In the genomic region with DNA sequence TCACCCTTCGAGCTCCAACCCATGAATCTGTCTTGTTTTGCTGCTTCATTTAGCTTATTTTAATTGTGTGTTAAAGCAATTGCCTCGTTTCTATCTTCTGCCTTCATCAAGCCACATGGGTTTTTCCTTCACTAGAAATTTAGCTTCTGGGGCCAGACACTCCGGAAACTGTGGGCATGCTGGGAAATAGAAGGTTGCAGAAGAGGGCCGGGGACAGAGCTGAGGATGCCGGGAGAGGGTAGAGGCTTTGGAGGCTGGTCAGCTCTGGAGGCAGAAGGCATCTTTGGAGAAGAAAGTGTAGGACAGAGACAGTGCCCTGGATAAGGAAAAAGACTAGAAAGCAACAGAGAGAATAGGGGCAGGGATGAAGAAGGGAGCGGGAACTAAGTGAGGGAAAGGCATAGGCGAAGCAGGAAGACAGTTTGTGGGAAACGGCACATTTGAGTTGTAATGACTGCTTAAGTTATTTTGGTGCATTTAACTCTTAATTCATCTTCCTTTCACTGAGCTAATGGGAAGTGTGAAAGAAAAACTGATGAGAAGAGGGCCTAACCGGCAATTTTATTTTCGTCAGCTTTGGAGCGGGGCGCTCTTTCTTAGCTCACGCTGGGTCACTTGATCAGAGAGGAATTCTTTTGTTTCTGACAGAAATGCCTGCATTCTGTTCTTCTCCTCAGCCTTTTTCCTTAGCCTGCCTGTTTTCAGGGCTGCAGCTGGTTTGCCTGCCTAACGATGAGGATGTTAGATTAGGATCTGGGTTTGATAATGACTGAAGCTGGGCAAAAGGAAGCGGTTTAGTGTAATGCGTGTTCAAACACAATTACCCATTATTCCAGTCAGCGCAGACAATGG, we compare ENCODE assay signal across 14 mouse cellular contexts. TPM values are rescaled to one million over a fixed set of nuclear protein-coding genes. Genes with fewer than 3 reads are reported as not detected.
DNase-seq lines count a peak whose midpoint lies in the region; ATAC-seq and TF ChIP-seq lines count a peak whose summit lies in the region.
"Had no signal": no experiment of that assay in that cellular context is flagged by ENCODE, and none has a peak within 500 bp of the region (broad histone marks: within the 10 kb centered on the region; RNA-seq: fewer than 3 reads in every experiment).

No protein-coding gene starts in this region.

- H3K4me1 ChIP-seq in embryonic facial prominence, embryonic 11.5 days (ENCODE audit: control insufficient read depth, insufficient read depth, low read length), result no peaks in the 10 kb centered on the region
- no peaks in the 10 kb centered on the region for H3K4me1 ChIP-seq in hindbrain, embryonic 11.5 days (replicated peaks; ENCODE audit: control insufficient read depth, insufficient read depth, low read length)
- H3K4me1 ChIP-seq in liver, postnatal 0 days (ENCODE audit: insufficient read depth), result no peaks in the 10 kb centered on the region
- H3K4me1 ChIP-seq: heart, embryonic 12.5 days; liver, embryonic 15.5 days had no signal

- H3K4me2 ChIP-seq in embryonic facial prominence, embryonic 11.5 days (ENCODE audit: low read depth, low read length), result no peak overlapping the region
- no peak overlapping the region for H3K4me2 ChIP-seq in hindbrain, embryonic 11.5 days (replicated peaks; ENCODE audit: low read depth, low read length)
- no peak overlapping the region for H3K4me2 ChIP-seq in liver, postnatal 0 days (ENCODE audit: low read depth, low read length)
- H3K4me2 ChIP-seq: heart, embryonic 12.5 days; liver, embryonic 15.5 days had no signal

- TF ChIP-seq POLR2A in brain, embryonic 14.5 days (IDR thresholded peaks at IDR 0.05; ENCODE audit: borderline replicate concordance, extremely low read depth, insufficient read depth, insufficient read length, poor library complexity, severe bottlenecking), result no peak

- no peaks in the 10 kb centered on the region for H3K36me3 ChIP-seq in embryonic facial prominence, embryonic 11.5 days (replicated peaks; ENCODE audit: control insufficient read depth, insufficient read depth, low read depth, low read length)
- H3K36me3 ChIP-seq in hindbrain, embryonic 11.5 days (ENCODE audit: control insufficient read depth, insufficient read depth, low read length), result no peaks in the 10 kb centered on the region
- no peaks in the 10 kb centered on the region for H3K36me3 ChIP-seq in liver, postnatal 0 days (replicated peaks; ENCODE audit: insufficient read depth, low read length)
- H3K36me3 ChIP-seq: heart, embryonic 12.5 days; liver, embryonic 15.5 days had no signal

- TF ChIP-seq CTCF in brain, embryonic 14.5 days (IDR thresholded peaks at IDR 0.05; ENCODE audit: borderline replicate concordance, extremely low read depth, insufficient read depth, insufficient read length), result no peak
- no peak for TF ChIP-seq CTCF in liver, postnatal 0 days (IDR thresholded peaks at IDR 0.05; ENCODE audit: low read depth)

- H3K27ac ChIP-seq in embryonic facial prominence, embryonic 11.5 days (replicated peaks; ENCODE audit: low read depth, low read length), result no peak overlapping the region
- H3K27ac ChIP-seq in hindbrain, embryonic 11.5 days (ENCODE audit: low read depth, low read length), result no peak overlapping the region
- H3K27ac ChIP-seq in liver, postnatal 0 days (ENCODE audit: low read depth), result no peak overlapping the region
- H3K27ac ChIP-seq: liver, embryonic 15.5 days had no signal

- WGBS in embryonic facial prominence, embryonic 11.5 days, result 33% methylated on average over 17 of the region's 17 CpGs
- WGBS in hindbrain, embryonic 11.5 days, result 35% methylated on average over 17 of the region's 17 CpGs
- 40% methylated on average over 17 of the region's 17 CpGs for WGBS in liver, postnatal 0 days (ENCODE audit: insufficient replicate concordance)

- no peaks in the 10 kb centered on the region for H3K9me3 ChIP-seq in embryonic facial prominence, embryonic 11.5 days (replicated peaks; ENCODE audit: control insufficient read depth, low read length)
- no peaks in the 10 kb centered on the region for H3K9me3 ChIP-seq in hindbrain, embryonic 11.5 days (ENCODE audit: control insufficient read depth, low read length)
- no peaks in the 10 kb centered on the region for H3K9me3 ChIP-seq in liver, postnatal 0 days (ENCODE audit: low read length)
- H3K9me3 ChIP-seq: heart, embryonic 12.5 days; liver, embryonic 15.5 days had no signal

- H3K27me3 ChIP-seq in embryonic facial prominence, embryonic 11.5 days (ENCODE audit: control insufficient read depth, insufficient read depth, low read length), result no peaks in the 10 kb centered on the region
- no peaks in the 10 kb centered on the region for H3K27me3 ChIP-seq in hindbrain, embryonic 11.5 days (ENCODE audit: control insufficient read depth, insufficient read depth, low read length)
- no peaks in the 10 kb centered on the region for H3K27me3 ChIP-seq in liver, postnatal 0 days (ENCODE audit: insufficient read depth, low read length)
- H3K27me3 ChIP-seq: liver, embryonic 15.5 days had no signal

- H3K9ac ChIP-seq in embryonic facial prominence, embryonic 11.5 days (replicated peaks; ENCODE audit: low read length), result no peak overlapping the region
- H3K9ac ChIP-seq in hindbrain, embryonic 11.5 days (ENCODE audit: low read depth, low read length), result 0 out of 2 replicates have a peak overlapping the region, but pooled peaks have one; percentile 8
- H3K9ac ChIP-seq in liver, postnatal 0 days (replicated peaks), result no peak overlapping the region
- H3K9ac ChIP-seq: heart, embryonic 12.5 days; liver, embryonic 15.5 days had no signal

- no peak overlapping the region for H3K4me3 ChIP-seq in embryonic facial prominence, embryonic 11.5 days (ENCODE audit: low read depth, low read length)
- H3K4me3 ChIP-seq in hindbrain, embryonic 11.5 days (ENCODE audit: low read depth, low read length), result no peak overlapping the region
- no peak overlapping the region for H3K4me3 ChIP-seq in liver, postnatal 0 days (ENCODE audit: low read depth, low read length)
- H3K4me3 ChIP-seq: heart, embryonic 12.5 days; liver, embryonic 15.5 days had no signal

- no peak for ATAC-seq in embryonic facial prominence, embryonic 11.5 days (replicated peaks; ENCODE audit: insufficient number of reproducible peaks, low FRiP score, low TSS enrichment, low read depth)
- peak; percentile 44 for ATAC-seq in hindbrain, embryonic 11.5 days (ENCODE audit: low FRiP score)
- ATAC-seq in liver, postnatal 0 days, result no peak

- TF ChIP-seq EP300 in liver, postnatal 0 days (IDR thresholded peaks at IDR 0.05; ENCODE audit: low read depth), result no peak

- peak; percentile 82 for DNase-seq in brain, embryonic 14.5 days (ENCODE audit: low read depth)
- peak; percentile 30 for DNase-seq in embryonic facial prominence, embryonic 11.5 days (ENCODE audit: low spot score)
- DNase-seq in hindbrain, embryonic 11.5 days (ENCODE audit: low spot score), result peak; percentile 41
- DNase-seq in neural tube, embryonic 10.5 days (ENCODE audit: extremely low spot score, low spot score), result peak; percentile 25
- no peak for DNase-seq in cerebellum, adult 9-11 months
- no peak for DNase-seq in liver, postnatal 0 days
- no peak for DNase-seq in kidney, adult 18-20 months
- no peak for DNase-seq in c-Kit-positive CD71-positive TER-119-positive erythroid progenitor cells, embryonic 14.5 days (ENCODE audit: low spot score)
- DNase-seq: cerebellum, postnatal 25 days; kidney, postnatal 4 days; right cerebral cortex, adult 18-20 months; thymus, postnatal 4 days had no signal

RNA-seq across cellular contexts. Expression of a gene that starts 28.2 kb away (rescaled TPM):
- 3.9 and 6.9 TPM in 2 replicates for polyA plus RNA-seq in brain, embryonic 14.5 days (2012; rRNA removed)
- polyA plus RNA-seq in embryonic facial prominence, embryonic 11.5 days (2014; fragmentation: Nextera tagmentation; extraction: Ambion mirVana), result 0.08 and 0.63 TPM in 2 replicates
- 0.32 and 0.49 TPM in 2 replicates for polyA plus RNA-seq in hindbrain, embryonic 11.5 days (2014; fragmentation: Nextera tagmentation; extraction: Ambion mirVana)
- polyA plus RNA-seq in liver, postnatal 0 days (2015; fragmentation: Nextera tagmentation; extraction: Ambion mirVana), result not detected in 2 replicates
- polyA plus RNA-seq: heart, embryonic 12.5 days had no signal

Comparison
In these comparisons a context has a peak if more than half of its experiments do, and no peak if none do; other contexts are left out.
1. DNase-seq: peak in brain, embryonic 14.5 days (single experiment), embryonic facial prominence, embryonic 11.5 days (single experiment), hindbrain, embryonic 11.5 days (single experiment) and neural tube, embryonic 10.5 days (single experiment); none in cerebellum, adult 9-11 months (single experiment), liver, postnatal 0 days (single experiment), kidney, adult 18-20 months (single experiment) and c-Kit-positive CD71-positive TER-119-positive erythroid progenitor cells, embryonic 14.5 days (single experiment).